In genomic region chr16:4979755-4980380, GRCm38 (mm10) we compare ENCODE assay signal across 9 mouse cellular contexts. TPM values are rescaled to one million over a fixed set of nuclear protein-coding genes. Genes with fewer than 3 reads are reported as not detected.
DNase-seq lines count a peak whose midpoint lies in the region; ATAC-seq and TF ChIP-seq lines count a peak whose summit lies in the region.
"Had no signal": no experiment of that assay in that cellular context is flagged by ENCODE, and none has a peak within 500 bp of the region (broad histone marks: within the 10 kb centered on the region; RNA-seq: fewer than 3 reads in every experiment).

No protein-coding gene starts in this region.

- H3K9me3 ChIP-seq in hindbrain, embryonic 16.5 days (ENCODE audit: control insufficient read depth, low read length) = no peaks in the 10 kb centered on the region
- no peaks in the 10 kb centered on the region for H3K9me3 ChIP-seq in liver, embryonic 15.5 days (replicated peaks)
- no peaks in the 10 kb centered on the region for H3K9me3 ChIP-seq in stomach, embryonic 14.5 days (ENCODE audit: control insufficient read depth, low read depth, low read length)

- no peak overlapping the region for H3K9ac ChIP-seq in hindbrain, embryonic 16.5 days (ENCODE audit: low read depth, low read length)
- no peak overlapping the region for H3K9ac ChIP-seq in liver, embryonic 15.5 days
- no peak overlapping the region for H3K9ac ChIP-seq in stomach, embryonic 14.5 days (replicated peaks; ENCODE audit: low read depth, low read length)

- H3K4me1 ChIP-seq in spleen, adult 2 months (ENCODE audit: control insufficient read depth, insufficient read depth, insufficient read length) = no peaks in the 10 kb centered on the region
- no peaks in the 10 kb centered on the region for H3K4me1 ChIP-seq in hindbrain, embryonic 16.5 days (ENCODE audit: control insufficient read depth, insufficient read depth, low read depth, low read length)
- peaks cover 10% of the 10 kb centered on the region for H3K4me1 ChIP-seq in liver, embryonic 15.5 days (replicated peaks)
- H3K4me1 ChIP-seq in stomach, embryonic 14.5 days (ENCODE audit: control insufficient read depth, insufficient read depth, low read length) = no peaks in the 10 kb centered on the region

- WGBS in spleen, adult 2 months = 68% methylated on average over 4 of the region's 4 CpGs
- 70% methylated on average over 4 of the region's 4 CpGs for WGBS in hindbrain, embryonic 16.5 days
- WGBS in liver, embryonic 15.5 days (ENCODE audit: insufficient replicate concordance) = 59% methylated on average over 4 of the region's 4 CpGs
- WGBS in stomach, embryonic 14.5 days = 75% methylated on average over 4 of the region's 4 CpGs

- peak; percentile 49 for DNase-seq in adrenal gland, postnatal 10 days
- DNase-seq in adrenal gland, postnatal 25 days = no peak
- peak in 1 of 2 experiments; percentile 26 for DNase-seq in spleen, adult 2 months (ENCODE audit: low read depth in 1 of 2, low spot score in 2 of 2)
- DNase-seq in spleen, adult 12 weeks (ENCODE audit: low spot score) = no peak
- DNase-seq in T-cell, adult 2 months (ENCODE audit: low spot score) = no peak

- TF ChIP-seq CTCF in spleen, adult 2 months (IDR thresholded peaks at IDR 0.05; ENCODE audit: extremely low read depth, insufficient read depth, insufficient read length, insufficient replicate concordance) = peak; percentile 43; the same call in 1 of the 2 replicates

- no peaks in the 10 kb centered on the region for H3K36me3 ChIP-seq in spleen, adult 2 months (ENCODE audit: control insufficient read depth, insufficient read depth, low read length)
- no peaks in the 10 kb centered on the region for H3K36me3 ChIP-seq in hindbrain, embryonic 16.5 days (ENCODE audit: control insufficient read depth, insufficient read depth, low read length)
- H3K36me3 ChIP-seq in liver, embryonic 15.5 days (replicated peaks) = no peaks in the 10 kb centered on the region
- H3K36me3 ChIP-seq in stomach, embryonic 14.5 days (ENCODE audit: control insufficient read depth, insufficient read depth, low read length) = no peaks in the 10 kb centered on the region

- no peak overlapping the region for H3K4me2 ChIP-seq in hindbrain, embryonic 16.5 days (ENCODE audit: low read length)
- no peak overlapping the region for H3K4me2 ChIP-seq in liver, embryonic 15.5 days
- H3K4me2 ChIP-seq in stomach, embryonic 14.5 days (replicated peaks; ENCODE audit: low read depth, low read length) = no peak overlapping the region

- no peaks in the 10 kb centered on the region for H3K27me3 ChIP-seq in spleen, adult 2 months (ENCODE audit: control insufficient read depth, insufficient read depth, low read length)
- no peaks in the 10 kb centered on the region for H3K27me3 ChIP-seq in hindbrain, embryonic 16.5 days (replicated peaks; ENCODE audit: control insufficient read depth, insufficient read depth, low read length)
- H3K27me3 ChIP-seq in liver, embryonic 15.5 days = no peaks in the 10 kb centered on the region; the same call in 1 of the 2 replicates
- H3K27me3 ChIP-seq in stomach, embryonic 14.5 days (ENCODE audit: control insufficient read depth, insufficient read depth, low read length) = no peaks in the 10 kb centered on the region

- peak; percentile 64; the same call in 1 of the 2 replicates for ATAC-seq in hindbrain, embryonic 16.5 days
- ATAC-seq in liver, embryonic 15.5 days (ENCODE audit: insufficient read depth) = peak; percentile 37; the same call in 1 of the 2 replicates
- 0 out of 2 replicates have a peak, but pooled peaks have one; percentile 63 for ATAC-seq in stomach, embryonic 14.5 days (ENCODE audit: insufficient number of reproducible peaks, insufficient read depth, low FRiP score, low read depth)

- H3K4me3 ChIP-seq in spleen, adult 2 months (ENCODE audit: extremely low read depth, insufficient read depth, insufficient read length) = no peak overlapping the region
- H3K4me3 ChIP-seq in hindbrain, embryonic 16.5 days (ENCODE audit: low read length) = no peak overlapping the region
- H3K4me3 ChIP-seq in liver, embryonic 15.5 days (replicated peaks) = no peak overlapping the region
- H3K4me3 ChIP-seq in stomach, embryonic 14.5 days (ENCODE audit: low read depth, low read length) = no peak overlapping the region

- TF ChIP-seq POLR2A in spleen, adult 2 months (IDR thresholded peaks at IDR 0.05; ENCODE audit: low read depth, low read length) = no peak

- no peak overlapping the region for H3K27ac ChIP-seq in spleen, adult 2 months (ENCODE audit: insufficient read depth, low read length)
- H3K27ac ChIP-seq in hindbrain, embryonic 16.5 days (ENCODE audit: low read depth, low read length) = no peak overlapping the region
- H3K27ac ChIP-seq in liver, embryonic 15.5 days (replicated peaks) = no peak overlapping the region
- H3K27ac ChIP-seq in stomach, embryonic 14.5 days (ENCODE audit: low read length) = no peak overlapping the region

RNA-seq across cellular contexts. Expression of gene Anks3, which starts 15.9 kb away (rescaled TPM):
- 10 to 100 TPM; 30.3 to 41.9 TPM for total RNA-seq in adrenal gland, postnatal 10 days (2021)
- total RNA-seq in adrenal gland, postnatal 25 days (2021) = 48.5 and 51.3 TPM in 2 replicates
- polyA plus RNA-seq in spleen, adult 2 months (2012; rRNA removed) = 51.5 and 56.3 TPM in 2 replicates
- 68.6 and 71.5 TPM in 2 replicates for polyA plus RNA-seq in hindbrain, embryonic 16.5 days (2015; fragmentation: Nextera tagmentation; extraction: Ambion mirVana)
- 14.8 and 18.5 TPM in 2 replicates for polyA plus RNA-seq in liver, embryonic 15.5 days (2015; fragmentation: Nextera tagmentation; extraction: Ambion mirVana)
- 50.3 and 54.1 TPM in 2 replicates for polyA plus RNA-seq in stomach, embryonic 14.5 days (2014; fragmentation: Nextera tagmentation; extraction: Ambion mirVana)

RNA-seq across cellular contexts. Expression of gene Sept12, which starts 17.8 kb away (rescaled TPM):
- total RNA-seq in adrenal gland, postnatal 10 days (2021) = not detected
- total RNA-seq in adrenal gland, postnatal 25 days (2021) = not detected in 2 replicates
- not detected in 2 replicates for polyA plus RNA-seq in spleen, adult 2 months (2012; rRNA removed)
- not detected in 2 replicates for polyA plus RNA-seq in hindbrain, embryonic 16.5 days (2015; fragmentation: Nextera tagmentation; extraction: Ambion mirVana)
- polyA plus RNA-seq in liver, embryonic 15.5 days (2015; fragmentation: Nextera tagmentation; extraction: Ambion mirVana) = not detected in 2 replicates
- polyA plus RNA-seq in stomach, embryonic 14.5 days (2014; fragmentation: Nextera tagmentation; extraction: Ambion mirVana) = 0.35 TPM in 1 of 2 replicates, not detected in the other
- polyA plus RNA-seq: heart, embryonic 16.5 days had no signal

RNA-seq across cellular contexts. Expression of gene Smim22, which starts 27.2 kb away (rescaled TPM):
- total RNA-seq in adrenal gland, postnatal 10 days (2021) = 1 to 10 TPM in 1 of 2 experiments, not detected in 1; 1.4 TPM
- not detected in 2 replicates for total RNA-seq in adrenal gland, postnatal 25 days (2021)
- polyA plus RNA-seq in spleen, adult 2 months (2012; rRNA removed) = 1.4 and 1.8 TPM in 2 replicates
- polyA plus RNA-seq in hindbrain, embryonic 16.5 days (2015; fragmentation: Nextera tagmentation; extraction: Ambion mirVana) = 4.0 and 4.2 TPM in 2 replicates
- 7.5 and 9.1 TPM in 2 replicates for polyA plus RNA-seq in liver, embryonic 15.5 days (2015; fragmentation: Nextera tagmentation; extraction: Ambion mirVana)
- 38.4 and 38.6 TPM in 2 replicates for polyA plus RNA-seq in stomach, embryonic 14.5 days (2014; fragmentation: Nextera tagmentation; extraction: Ambion mirVana)

RNA-seq across cellular contexts. Expression of gene Rogdi, which starts 33.5 kb away (rescaled TPM):
- total RNA-seq in adrenal gland, postnatal 10 days (2021) = 10 to 100 TPM; 33.0 to 43.7 TPM
- 19.9 and 23.8 TPM in 2 replicates for total RNA-seq in adrenal gland, postnatal 25 days (2021)
- 229 and 300 TPM in 2 replicates for polyA plus RNA-seq in spleen, adult 2 months (2012; rRNA removed)
- polyA plus RNA-seq in hindbrain, embryonic 16.5 days (2015; fragmentation: Nextera tagmentation; extraction: Ambion mirVana) = 152 and 171 TPM in 2 replicates
- polyA plus RNA-seq in liver, embryonic 15.5 days (2015; fragmentation: Nextera tagmentation; extraction: Ambion mirVana) = 65.2 and 78.7 TPM in 2 replicates
- 52.3 and 61.9 TPM in 2 replicates for polyA plus RNA-seq in stomach, embryonic 14.5 days (2014; fragmentation: Nextera tagmentation; extraction: Ambion mirVana)

RNA-seq across cellular contexts. Expression of gene Nudt16l1, which starts 41.3 kb away (rescaled TPM):
- total RNA-seq in adrenal gland, postnatal 10 days (2021) = 10 to 100 TPM; 63.3 to 79.9 TPM
- 63.9 and 76.9 TPM in 2 replicates for total RNA-seq in adrenal gland, postnatal 25 days (2021)
- polyA plus RNA-seq in spleen, adult 2 months (2012; rRNA removed) = 70.3 and 78.4 TPM in 2 replicates
- 132 and 137 TPM in 2 replicates for polyA plus RNA-seq in hindbrain, embryonic 16.5 days (2015; fragmentation: Nextera tagmentation; extraction: Ambion mirVana)
- polyA plus RNA-seq in liver, embryonic 15.5 days (2015; fragmentation: Nextera tagmentation; extraction: Ambion mirVana) = 49.0 and 50.2 TPM in 2 replicates
- 158 and 161 TPM in 2 replicates for polyA plus RNA-seq in stomach, embryonic 14.5 days (2014; fragmentation: Nextera tagmentation; extraction: Ambion mirVana)
